Mouse (Mus musculus) brain, embryonic 14.5 days (tissue): ENCODE measurements at regions not wholly inside any gene's neighbourhood (a gene's known extent, or its start where the extent isn't known, plus 50 kb on each side); places are given as distances from the start of the nearest gene placed in this dataset.
"Not testable (repeated sequence)": the region's sequence is repeated elsewhere in the genome, so short reads cannot be mapped to it uniquely, and the experiment has no call there.

ENCODE experiments used
- DNase-seq: peaks from one replicate; pipeline ENCODE4 v3.0.0-alpha.2; 2011; ENCODE audit warnings: low read depth
- CTCF ChIP-seq: fragments of 200-500 bp; IDR thresholded peaks from 2 replicates; pipeline ENCODE4 v1.5.1; 2012; ENCODE audit warnings: inconsistent platforms, mild to moderate bottlenecking, moderate library complexity, borderline replicate concordance; ENCODE audit not compliant: insufficient read depth, insufficient read length; ENCODE audit errors: extremely low read depth
- POLR2A ChIP-seq: fragments of 200-500 bp; IDR thresholded peaks from 2 replicates; pipeline ENCODE4 v1.6.1; 2012; ENCODE audit warnings: mild to moderate bottlenecking, inconsistent platforms, borderline replicate concordance; ENCODE audit not compliant: poor library complexity, insufficient read depth, insufficient read length, severe bottlenecking; ENCODE audit errors: extremely low read depth

- TF ChIP-seq CTCF (no peak), POLR2A (no peak)
- DNase-seq = no peak
Measured at GRCm38 (mm10) chr10:15321480-15321879, 603.5 kb upstream of the Gje1 start.

GRCm38 (mm10) chr10:15317017-15317607, 599.1 kb upstream of the Gje1 start:
- peak; percentile 35 for DNase-seq
- no peak for TF ChIP-seq CTCF
- TF ChIP-seq POLR2A = no peak

DNA sequence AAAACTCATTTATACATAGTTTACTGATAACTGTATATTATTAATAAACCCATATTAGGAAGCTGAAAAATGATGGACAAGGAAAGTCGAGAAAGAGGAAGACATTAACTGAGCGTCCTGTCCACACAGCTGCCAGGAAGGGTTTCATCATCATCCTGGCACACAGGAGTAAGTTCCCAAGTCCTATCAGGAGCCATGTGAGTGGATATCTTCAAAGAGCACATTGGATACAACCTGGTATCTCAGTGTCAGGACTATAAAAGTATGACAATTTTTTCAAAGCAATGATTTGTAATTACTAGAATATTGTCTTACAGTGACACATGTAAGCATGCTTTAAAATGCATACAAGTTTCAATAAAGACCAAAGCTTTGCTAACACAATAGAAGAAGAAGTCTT, 592.6 kb upstream of the Gje1 start:
- TF ChIP-seq POLR2A (no peak), CTCF (no peak)
- DNase-seq = no peak

GRCm38 (mm10) chr10:15305811-15306473, 587.9 kb upstream of the Gje1 start:
- TF ChIP-seq POLR2A = no peak
- no peak for TF ChIP-seq CTCF
- no peak for DNase-seq

- TF ChIP-seq CTCF (peak; percentile 87), POLR2A (no peak)
- DNase-seq = peak; percentile 93
Measured at GRCm38 (mm10) chr10:15300199-15301085, 582.4 kb upstream of the Gje1 start.

GRCm38 (mm10) chr10:15299331-15300198, 581.6 kb upstream of the Gje1 start:
- peak; percentile 57 for DNase-seq

DNA sequence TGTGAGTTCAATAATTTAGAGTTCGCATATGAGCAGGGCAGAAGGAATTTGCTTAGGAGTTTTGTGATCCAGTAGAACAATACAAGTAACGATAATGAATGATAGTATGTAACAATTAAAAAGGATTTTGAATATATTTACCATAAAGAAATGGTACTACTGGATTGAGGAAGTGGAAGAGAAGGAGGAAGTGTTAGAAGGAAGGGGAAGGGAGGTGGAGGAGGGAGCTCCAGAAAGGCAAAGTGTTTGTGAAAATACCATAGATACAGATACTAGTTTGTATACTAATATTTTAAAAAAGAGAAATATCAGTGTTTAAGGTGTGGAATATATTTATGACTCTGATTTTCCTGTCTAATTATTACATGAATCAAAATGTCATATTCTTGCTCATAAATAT, 579.2 kb upstream of the Gje1 start:
- DNase-seq = no peak
- TF ChIP-seq CTCF = no peak
- no peak for TF ChIP-seq POLR2A

More at GRCm38 (mm10) chr10:15299331-15300198, 581.6 kb upstream of the Gje1 start:
- TF ChIP-seq CTCF (no peak), POLR2A (no peak)

- no peak for DNase-seq
- TF ChIP-seq POLR2A = no peak
- no peak for TF ChIP-seq CTCF
Measured at GRCm38 (mm10) chr10:15294125-15294524, 576.1 kb upstream of the Gje1 start.

- not testable (repeated sequence) for DNase-seq
Measured at GRCm38 (mm10) chr10:15263337-15263736, 545.3 kb upstream of the Gje1 start.

DNA sequence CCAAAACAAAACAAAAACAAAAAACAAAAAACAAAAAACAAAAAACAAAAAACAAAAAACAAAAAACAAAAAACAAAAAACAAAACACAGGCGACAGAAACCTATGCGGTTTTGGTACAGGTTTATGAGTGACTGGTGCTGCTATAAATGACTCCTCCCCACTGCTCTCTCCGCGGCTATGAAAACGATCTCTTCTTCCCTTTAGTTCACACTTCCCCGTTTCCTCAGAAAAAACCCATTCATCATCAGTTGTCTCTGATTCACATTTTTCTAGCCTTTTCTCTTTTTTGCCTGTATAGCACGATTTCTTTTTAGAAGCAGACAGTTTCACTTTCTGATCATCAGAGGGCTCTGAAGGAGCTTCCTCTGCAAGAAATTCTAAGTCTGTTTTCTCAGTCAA, 544.3 kb upstream of the Gje1 start:
- not testable (repeated sequence) for DNase-seq

DNA sequence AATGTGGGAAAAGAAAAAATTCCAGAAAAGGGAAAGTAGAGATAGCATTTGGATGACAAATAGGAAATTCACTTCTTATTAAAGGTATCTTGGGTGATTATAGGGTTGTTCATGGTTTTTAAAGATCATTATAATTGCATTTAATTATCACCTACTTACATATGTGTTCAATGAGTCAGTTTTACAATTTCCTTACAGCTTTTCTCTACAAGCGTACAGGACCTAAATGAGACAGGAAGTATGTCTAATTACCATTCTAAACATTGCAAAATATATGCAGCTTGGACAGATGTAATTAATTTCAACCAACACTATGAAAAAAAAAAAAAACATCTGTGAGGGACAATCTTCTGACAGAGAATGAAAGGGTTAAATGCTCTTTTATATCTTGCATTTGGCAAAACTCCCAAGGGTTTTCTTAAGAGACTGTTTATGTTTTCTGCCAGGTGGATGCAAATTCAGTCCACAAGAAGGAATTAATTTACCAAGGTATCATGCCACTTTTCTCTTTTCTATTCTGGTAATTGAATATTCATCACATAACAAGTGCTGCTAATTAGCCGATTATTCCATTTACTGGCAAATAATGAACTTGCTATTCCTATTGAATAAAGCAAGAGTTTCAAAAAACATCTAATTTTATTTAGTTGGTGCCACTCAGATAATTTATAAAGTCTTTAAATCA, 531.5 kb upstream of the Gje1 start:
- TF ChIP-seq CTCF (no peak), POLR2A (no peak)
- DNase-seq = peak; percentile 83
